Mouse (Mus musculus) hematopoietic stem cell, adult 5-6 weeks (primary cell): ENCODE data around the gene Ranbp1. TPM values are rescaled to one million over a fixed set of nuclear protein-coding genes. Genes with fewer than 3 reads are reported as not detected.
"Not testable (repeated sequence)": the region's sequence is repeated elsewhere in the genome, so short reads cannot be mapped to it uniquely, and the experiment has no call there.

ENCODE experiments used
- ATAC-seq, 2 experiments: fragments of 125-278 bp in 1 of 2; replicated peaks in 1 of 2; 2 replicates each; pipeline ENCODE4 v1.8.0; 2016 to 2017; ENCODE audit warnings: inconsistent platforms in 2 of 2, mild to moderate bottlenecking in 2 of 2, moderate number of reproducible peaks in 2 of 2, low read depth in 1 of 2, moderate TSS enrichment in 1 of 2; ENCODE audit not compliant: low FRiP score in 2 of 2, poor library complexity in 2 of 2, severe bottlenecking in 2 of 2, insufficient read depth in 1 of 2, low TSS enrichment in 1 of 2
- total RNA-seq: library from RNA; stranded (forward); fragments of 172-1452, 232-1000 nt; gene quantifications from 2 replicates; pipeline ENCODE4 v1.2.3, GENCODE M21; 2017

The Ranbp1 gene
- total RNA-seq, 1 experiment from 2014 or later, result 415 TPM

GRCm38 (mm10) chr16:18217579-18217978 lies 31.0 kb downstream of the Ranbp1 start, which contains the start of gene Ccdc188:
TSS of gene Ccdc188 (plus strand) at chr16:18217879.
- ATAC-seq, result no peak

- ATAC-seq, result no peak
These were observed 33.7 kb downstream of the Ranbp1 start for GRCm38 (mm10) chr16:18214858-18215257.

GRCm38 (mm10) chr16:18213689-18214088 lies 34.8 kb downstream of the Ranbp1 start:
- no peak for ATAC-seq

GRCm38 (mm10) chr16:18211417-18212171 lies 36.9 kb downstream of the Ranbp1 start:
- peak; percentile 50 to 62 for ATAC-seq

GRCm38 (mm10) chr16:18210701-18211416 lies 37.7 kb downstream of the Ranbp1 start:
- peak; percentile 67 to 78; a peak in 3 of 4 replicates for ATAC-seq

- ATAC-seq, result no peak
These were observed 45.0 kb downstream of the Ranbp1 start for GRCm38 (mm10) chr16:18203430-18204091.

- peak; percentile 18 to 19; a peak in 1 of 4 replicates for ATAC-seq
These were observed 46.5 kb downstream of the Ranbp1 start for GRCm38 (mm10) chr16:18202061-18202460.

GRCm38 (mm10) chr16:18201620-18202019 lies 46.9 kb downstream of the Ranbp1 start:
- ATAC-seq, result no peak

GRCm38 (mm10) chr16:18200062-18200461 lies 48.5 kb downstream of the Ranbp1 start:
- ATAC-seq, result no peak

GRCm38 (mm10) chr16:18198365-18199098 lies 50.0 kb downstream of the Ranbp1 start:
- no peak for ATAC-seq

GRCm38 (mm10) chr16:18197881-18198280 lies 50.7 kb downstream of the Ranbp1 start:
- ATAC-seq, result no peak

- not testable (repeated sequence) for ATAC-seq
These were observed 53.0 kb downstream of the Ranbp1 start for GRCm38 (mm10) chr16:18195561-18195960.

GRCm38 (mm10) chr16:18195068-18195467 lies 53.5 kb downstream of the Ranbp1 start:
- ATAC-seq, result peak; percentile 12 to 43; a peak in 1 of 4 replicates

- no peak for ATAC-seq
These were observed 54.1 kb downstream of the Ranbp1 start for GRCm38 (mm10) chr16:18194208-18194985.

GRCm38 (mm10) chr16:18191006-18191405 lies 57.5 kb downstream of the Ranbp1 start:
- ATAC-seq, result no peak
